Mouse (Mus musculus) liver, embryonic 13.5 days (tissue): ENCODE measurements around the gene Rpl23a. TPM values are rescaled to one million over a fixed set of nuclear protein-coding genes. Genes with fewer than 3 reads are reported as not detected.

Experiments used
- ATAC-seq: fragments of 200-750 bp; cut with Nextera tagmentation; 2 replicates; pipeline ENCODE4 v1.8.0; 2017; ENCODE audit warnings: low read depth, mild to moderate bottlenecking, moderate number of reproducible peaks, moderate library complexity
- DNase-seq: peaks from one replicate; pipeline ENCODE4 v3.0.0; 2022
- H3K27ac ChIP-seq: fragments of 300-500 bp; sonication (generic); 2 replicates; pipeline ENCODE4 v1.5.1; 2015; ENCODE audit warnings: moderate library complexity, mild to moderate bottlenecking, inconsistent platforms
- H3K27me3 ChIP-seq: fragments of 300-500 bp; sonication (generic); 2 replicates; pipeline ENCODE4 v1.6.1; 2015; ENCODE audit warnings: mild to moderate bottlenecking, inconsistent platforms
- H3K36me3 ChIP-seq: fragments of 300-500 bp; sonication (generic); 2 replicates; pipeline ENCODE4 v1.6.1; 2015; ENCODE audit warnings: mild to moderate bottlenecking, inconsistent platforms
- H3K4me1 ChIP-seq: fragments of 300-500 bp; sonication (generic); replicated peaks from 2 replicates; pipeline ENCODE4 v1.6.1; 2015; ENCODE audit warnings: inconsistent platforms
- H3K4me2 ChIP-seq: fragments of 300-500 bp; sonication (generic); 2 replicates; pipeline ENCODE4 v1.6.1; 2015; ENCODE audit warnings: inconsistent platforms, mild to moderate bottlenecking, moderate library complexity
- H3K4me3 ChIP-seq: fragments of 300-500 bp; sonication (generic); replicated peaks from 2 replicates; pipeline ENCODE4 v1.5.1; 2015; ENCODE audit warnings: mild to moderate bottlenecking, inconsistent platforms
- H3K9ac ChIP-seq: fragments of 300-500 bp; sonication (generic); 2 replicates; pipeline ENCODE4 v1.6.1; 2015; ENCODE audit warnings: mild to moderate bottlenecking, inconsistent platforms
- H3K9me3 ChIP-seq: fragments of 300-500 bp; sonication (generic); replicated peaks from 2 replicates; pipeline ENCODE4 v1.6.1; 2016; ENCODE audit warnings: inconsistent platforms
- WGBS: fragments of 180-500 bp; shearing (Covaris S2); methylation state at CpG from one replicate; pipeline ENCODE4 v1.1.7; 2015; ENCODE audit not compliant: insufficient replicate concordance; 5-methylcytosine and 5-hydroxymethylcytosine counted together
- polyA plus RNA-seq: library from polyadenylated mRNA; unstranded; fragments of >200 nt; fragmentation: Nextera tagmentation; extraction: Ambion mirVana; gene quantifications from 2 replicates; pipeline ENCODE4 v1.2.1, GENCODE M21; 2015

The Rpl23a gene
- polyA plus RNA-seq, result 1,033 and 1,075 TPM in 2 replicates

- under 1% methylated on average over 38 of the region's 38 CpGs for WGBS
- Histone ChIP-seq H3K4me2 (peak within 1 kb of the TSS; percentile 81), H3K9me3 (no peaks in the 10 kb centered on the region), H3K9ac (peak within 1 kb of the TSS; percentile 99), H3K27me3 (peaks cover 26% of the 10 kb centered on the region), H3K4me3 (peak within 1 kb of the TSS; percentile 94), H3K4me1 (peaks cover 47% of the 10 kb centered on the region), H3K36me3 (peaks cover 38% of the 10 kb centered on the region), H3K27ac (peak within 1 kb of the TSS; percentile 100)
- DNase-seq, result peak; percentile 80
- ATAC-seq, result peak; percentile 76
Measured at GRCm38 (mm10) chr11:78182961-78183844, at the start of gene Rpl23a. Gene Rpl23a (minus strand): TSS chr11:78183584.

DNA sequence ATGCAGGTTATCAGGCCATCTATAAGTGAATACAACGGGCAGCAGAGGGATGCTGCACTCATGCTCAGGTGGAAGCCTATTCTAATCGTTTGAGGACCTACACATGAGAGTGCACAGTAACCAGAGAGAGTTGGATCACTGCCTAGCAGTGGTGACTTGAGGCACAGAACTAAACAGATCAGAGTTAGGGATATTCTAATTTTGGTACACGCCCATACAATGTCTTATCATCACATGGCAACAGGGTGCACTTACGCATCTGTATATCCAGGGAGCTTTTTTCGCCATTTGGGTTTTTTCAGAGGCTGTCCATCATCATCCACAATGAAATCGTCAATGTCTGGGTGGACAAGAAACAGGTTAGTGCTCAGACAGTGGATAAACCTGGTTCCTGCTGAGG is 48.1 kb upstream of the Rpl23a start:
- Histone ChIP-seq H3K9me3 (no peaks in the 10 kb centered on the region), H3K4me2 (no peak overlapping the region), H3K36me3 (peaks cover 84% of the 10 kb centered on the region), H3K4me1 (peaks cover 7% of the 10 kb centered on the region), H3K4me3 (no peak overlapping the region), H3K27me3 (no peaks in the 10 kb centered on the region), H3K9ac (no peak overlapping the region), H3K27ac (no peak overlapping the region)
- WGBS, result 72% methylated on average over 6 of the region's 6 CpGs
- DNase-seq (no peak), ATAC-seq (no peak)

- DNase-seq, result no peak
- Histone ChIP-seq H3K9me3 (no peaks in the 10 kb centered on the region), H3K9ac (no peak overlapping the region), H3K4me3 (no peak overlapping the region), H3K27me3 (no peaks in the 10 kb centered on the region), H3K27ac (no peak overlapping the region), H3K4me2 (no peak overlapping the region), H3K4me1 (no peaks in the 10 kb centered on the region), H3K36me3 (peaks cover 98% of the 10 kb centered on the region)
- no peak for ATAC-seq
- 80% methylated on average over 4 of the region's 4 CpGs for WGBS
Measured at GRCm38 (mm10) chr11:78223586-78223985, 40.2 kb upstream of the Rpl23a start.

GRCm38 (mm10) chr11:78215709-78216317 is 32.4 kb upstream of the Rpl23a start:
- no peak overlapping the region for H3K4me3 ChIP-seq
- DNase-seq (no peak), ATAC-seq (no peak)
- H3K4me1 ChIP-seq, result no peaks in the 10 kb centered on the region
- H3K36me3 ChIP-seq, result peaks cover 98% of the 10 kb centered on the region
- H3K9ac ChIP-seq, result no peak overlapping the region
- no peak overlapping the region for H3K4me2 ChIP-seq
- H3K9me3 ChIP-seq, result no peaks in the 10 kb centered on the region
- no peak overlapping the region for H3K27ac ChIP-seq
- 85% methylated on average over 11 of the region's 11 CpGs for WGBS
- H3K27me3 ChIP-seq, result no peaks in the 10 kb centered on the region

- ATAC-seq (no peak), DNase-seq (no peak)
- H3K4me1 ChIP-seq, result no peaks in the 10 kb centered on the region
- no peak overlapping the region for H3K4me2 ChIP-seq
- no peaks in the 10 kb centered on the region for H3K9me3 ChIP-seq
- no peak overlapping the region for H3K27ac ChIP-seq
- peaks cover 98% of the 10 kb centered on the region for H3K36me3 ChIP-seq
- H3K27me3 ChIP-seq, result no peaks in the 10 kb centered on the region
- no peak overlapping the region for H3K4me3 ChIP-seq
- 65% methylated on average over 14 of the region's 14 CpGs for WGBS
- H3K9ac ChIP-seq, result no peak overlapping the region
Measured at GRCm38 (mm10) chr11:78213086-78213817, 29.9 kb upstream of the Rpl23a start.

- H3K36me3 ChIP-seq, result peaks cover 99% of the 10 kb centered on the region
Measured at GRCm38 (mm10) chr11:78211513-78211912, 28.1 kb upstream of the Rpl23a start.

GRCm38 (mm10) chr11:78210615-78211014 is 27.2 kb upstream of the Rpl23a start:
- Histone ChIP-seq H3K4me1 (no peaks in the 10 kb centered on the region), H3K9ac (no peak overlapping the region), H3K27me3 (no peaks in the 10 kb centered on the region), H3K9me3 (no peaks in the 10 kb centered on the region), H3K4me3 (no peak overlapping the region), H3K27ac (no peak overlapping the region), H3K36me3 (peaks cover 99% of the 10 kb centered on the region), H3K4me2 (no peak overlapping the region)
- ATAC-seq (no peak; the same call in 1 of the 2 replicates), DNase-seq (no peak)
- WGBS, result 72% methylated on average over 7 of the region's 7 CpGs

More at GRCm38 (mm10) chr11:78211513-78211912, 28.1 kb upstream of the Rpl23a start:
- no peaks in the 10 kb centered on the region for H3K27me3 ChIP-seq
- H3K9me3 ChIP-seq, result no peaks in the 10 kb centered on the region
- no peak overlapping the region for H3K27ac ChIP-seq
- 84% methylated on average over 5 of the region's 5 CpGs for WGBS
- H3K4me3 ChIP-seq, result no peak overlapping the region
- H3K4me2 ChIP-seq, result no peak overlapping the region
- no peak for ATAC-seq
- H3K9ac ChIP-seq, result no peak overlapping the region
- DNase-seq, result no peak
- H3K4me1 ChIP-seq, result no peaks in the 10 kb centered on the region

- Histone ChIP-seq H3K27me3 (no peaks in the 10 kb centered on the region), H3K27ac (no peak overlapping the region), H3K4me3 (no peak overlapping the region), H3K4me1 (no peaks in the 10 kb centered on the region), H3K4me2 (no peak overlapping the region), H3K36me3 (peaks cover 98% of the 10 kb centered on the region), H3K9me3 (no peaks in the 10 kb centered on the region), H3K9ac (no peak overlapping the region)
- ATAC-seq (no peak), DNase-seq (no peak)
- 79% methylated on average over 6 of the region's 6 CpGs for WGBS
Measured at GRCm38 (mm10) chr11:78209886-78210285, 26.5 kb upstream of the Rpl23a start.

DNA sequence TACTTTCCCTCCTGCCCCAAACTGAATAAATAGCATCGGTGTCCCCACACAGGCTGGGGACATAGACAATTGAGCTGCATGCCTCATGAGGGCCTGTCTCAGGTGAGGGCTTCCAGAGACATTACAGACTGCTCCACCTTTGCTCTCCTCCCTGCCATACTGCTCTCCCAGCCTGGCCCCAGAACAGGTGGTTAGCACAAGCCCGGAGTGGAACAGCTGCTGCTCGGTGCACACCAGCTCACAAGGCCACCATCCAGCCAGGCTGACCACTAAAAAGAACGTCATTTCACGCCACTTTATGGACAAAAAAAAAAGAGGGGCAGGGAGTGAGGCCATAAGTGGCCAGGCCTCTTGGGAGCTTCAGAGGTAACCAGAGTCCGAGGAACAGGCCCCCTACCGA is 23.8 kb upstream of the Rpl23a start:
- 86% methylated on average over 7 of the region's 7 CpGs for WGBS
- Histone ChIP-seq H3K4me1 (peaks cover 5% of the 10 kb centered on the region; the same call in 1 of the 2 replicates), H3K9me3 (no peaks in the 10 kb centered on the region), H3K9ac (no peak overlapping the region), H3K4me2 (no peak overlapping the region), H3K36me3 (peaks cover 81% of the 10 kb centered on the region), H3K27ac (no peak overlapping the region), H3K27me3 (no peaks in the 10 kb centered on the region), H3K4me3 (no peak overlapping the region)
- DNase-seq (no peak), ATAC-seq (no peak)

GRCm38 (mm10) chr11:78205361-78206206 is 22.2 kb upstream of the Rpl23a start:
- Histone ChIP-seq H3K36me3 (peaks cover 64% of the 10 kb centered on the region), H3K9me3 (no peaks in the 10 kb centered on the region), H3K27me3 (no peaks in the 10 kb centered on the region), H3K9ac (no peak overlapping the region), H3K4me1 (peaks cover 5% of the 10 kb centered on the region; the same call in 1 of the 2 replicates), H3K27ac (no peak overlapping the region), H3K4me3 (no peak overlapping the region), H3K4me2 (no peak overlapping the region)
- no peak for ATAC-seq
- 82% methylated on average over 13 of the region's 13 CpGs for WGBS
- no peak for DNase-seq
